Comparison of ENCODE assay signal across 19 mouse cellular contexts in genomic region chr5:100908901-100909300, GRCm38 (mm10).
A peak's percentile ranks its signal among the peaks of the same experiment; 100 is the strongest.
DNase-seq lines count a peak whose midpoint lies in the region; ATAC-seq and TF ChIP-seq lines count a peak whose summit lies in the region.
"Had no signal": no experiment of that assay in that cellular context is flagged by ENCODE, and none has a peak within 500 bp of the region (broad histone marks: within the 10 kb centered on the region; RNA-seq: fewer than 3 reads in every experiment).

No protein-coding gene starts in this region.

- H3K36me3 ChIP-seq in embryonic facial prominence, embryonic 14.5 days (ENCODE audit: control insufficient read depth, insufficient read depth, low read length) = no peaks in the 10 kb centered on the region
- H3K36me3 ChIP-seq in embryonic facial prominence, embryonic 10.5 days (replicated peaks) = no peaks in the 10 kb centered on the region
- no peaks in the 10 kb centered on the region for H3K36me3 ChIP-seq in heart, embryonic 16.5 days (ENCODE audit: control insufficient read depth, insufficient read depth)
- H3K36me3 ChIP-seq in hindbrain, postnatal 0 days (ENCODE audit: insufficient read depth, low read length) = no peaks in the 10 kb centered on the region
- H3K36me3 ChIP-seq: hindbrain, embryonic 15.5 days; liver, embryonic 12.5 days; neural tube, embryonic 15.5 days had no signal

- WGBS in embryonic facial prominence, embryonic 14.5 days = 62% methylated on average over 10 of the region's 10 CpGs
- WGBS in embryonic facial prominence, embryonic 10.5 days = 92% methylated on average over 10 of the region's 10 CpGs
- WGBS in heart, embryonic 16.5 days = 63% methylated on average over 10 of the region's 10 CpGs
- 81% methylated on average over 10 of the region's 10 CpGs for WGBS in hindbrain, postnatal 0 days

- no peaks in the 10 kb centered on the region for H3K4me1 ChIP-seq in embryonic facial prominence, embryonic 14.5 days (ENCODE audit: control insufficient read depth, insufficient read depth, low read length)
- no peaks in the 10 kb centered on the region for H3K4me1 ChIP-seq in embryonic facial prominence, embryonic 10.5 days
- peaks cover 11% of the 10 kb centered on the region for H3K4me1 ChIP-seq in heart, embryonic 16.5 days (ENCODE audit: control insufficient read depth, insufficient read depth, low read length)
- H3K4me1 ChIP-seq in hindbrain, postnatal 0 days (ENCODE audit: insufficient read depth, low read length) = no peaks in the 10 kb centered on the region
- H3K4me1 ChIP-seq: hindbrain, embryonic 15.5 days; liver, embryonic 12.5 days; neural tube, embryonic 15.5 days had no signal

- peak; percentile 61 for DNase-seq in embryonic facial prominence, embryonic 14.5 days (ENCODE audit: low spot score)
- DNase-seq in embryonic facial prominence, embryonic 10.5 days (ENCODE audit: low spot score) = no peak
- no peak for DNase-seq in heart, adult 11 months
- peak; percentile 8 for DNase-seq in brain, adult 2 months (ENCODE audit: low read depth, low spot score)
- DNase-seq in kidney, adult 9 months = peak; percentile 47
- DNase-seq in ovary, adult 18-20 months (ENCODE audit: low spot score) = no peak
- no peak for DNase-seq in hindbrain, postnatal 0 days (ENCODE audit: low spot score)
- DNase-seq: cerebellum, adult 11-12 months; cerebellum, postnatal 25 days; midbrain, embryonic 14.5 days; retina, postnatal 1 day had no signal

- ATAC-seq in embryonic facial prominence, embryonic 14.5 days (ENCODE audit: low read depth) = no peak
- ATAC-seq in heart, embryonic 16.5 days (replicated peaks; ENCODE audit: extremely low read depth, insufficient read depth, low FRiP score) = no peak
- no peak for ATAC-seq in hindbrain, postnatal 0 days
- ATAC-seq: forebrain, embryonic 16.5 days; liver, embryonic 12.5 days; lung, postnatal 0 days had no signal

- no peak overlapping the region for H3K27ac ChIP-seq in embryonic facial prominence, embryonic 14.5 days (replicated peaks; ENCODE audit: low read depth, low read length)
- H3K27ac ChIP-seq in embryonic facial prominence, embryonic 10.5 days (replicated peaks) = no peak overlapping the region
- H3K27ac ChIP-seq in heart, embryonic 16.5 days (ENCODE audit: low read length) = peak overlapping the region; percentile 82
- H3K27ac ChIP-seq in hindbrain, postnatal 0 days = no peak overlapping the region
- H3K27ac ChIP-seq: hindbrain, embryonic 15.5 days; liver, embryonic 12.5 days; neural tube, embryonic 15.5 days had no signal

- H3K9me3 ChIP-seq in embryonic facial prominence, embryonic 14.5 days (ENCODE audit: control insufficient read depth, low read length) = no peaks in the 10 kb centered on the region
- H3K9me3 ChIP-seq in embryonic facial prominence, embryonic 10.5 days = no peaks in the 10 kb centered on the region
- H3K9me3 ChIP-seq in heart, embryonic 16.5 days (replicated peaks; ENCODE audit: control insufficient read depth, low read length) = no peaks in the 10 kb centered on the region
- no peaks in the 10 kb centered on the region for H3K9me3 ChIP-seq in hindbrain, postnatal 0 days (ENCODE audit: low read length)
- H3K9me3 ChIP-seq: hindbrain, embryonic 15.5 days; liver, embryonic 12.5 days; neural tube, embryonic 15.5 days had no signal

- no peak overlapping the region for H3K4me3 ChIP-seq in embryonic facial prominence, embryonic 14.5 days (ENCODE audit: low read depth, low read length)
- no peak overlapping the region for H3K4me3 ChIP-seq in embryonic facial prominence, embryonic 10.5 days
- no peak overlapping the region for H3K4me3 ChIP-seq in heart, embryonic 16.5 days (ENCODE audit: low read length)
- no peak overlapping the region for H3K4me3 ChIP-seq in hindbrain, postnatal 0 days (ENCODE audit: low read length)
- H3K4me3 ChIP-seq: erythroblast, embryonic 14.5 days; hindbrain, embryonic 15.5 days; liver, embryonic 12.5 days; myocyte; neural tube, embryonic 15.5 days had no signal

- H3K27me3 ChIP-seq in embryonic facial prominence, embryonic 14.5 days (replicated peaks; ENCODE audit: control insufficient read depth, insufficient read depth, low read length) = no peaks in the 10 kb centered on the region
- H3K27me3 ChIP-seq in embryonic facial prominence, embryonic 10.5 days (replicated peaks; ENCODE audit: low read depth, poor library complexity, severe bottlenecking) = no peaks in the 10 kb centered on the region
- no peaks in the 10 kb centered on the region for H3K27me3 ChIP-seq in heart, embryonic 16.5 days (ENCODE audit: control insufficient read depth, insufficient read depth, low read length)
- H3K27me3 ChIP-seq in hindbrain, postnatal 0 days (ENCODE audit: insufficient read depth, low read length) = no peaks in the 10 kb centered on the region
- H3K27me3 ChIP-seq: liver, embryonic 12.5 days; neural tube, embryonic 15.5 days had no signal

- H3K9ac ChIP-seq in embryonic facial prominence, embryonic 14.5 days (ENCODE audit: low read depth, low read length) = no peak overlapping the region
- H3K9ac ChIP-seq in heart, embryonic 16.5 days (ENCODE audit: low read length) = peak overlapping the region; percentile 36; the same call in 1 of the 2 replicates
- H3K9ac ChIP-seq in hindbrain, postnatal 0 days (replicated peaks; ENCODE audit: low read length) = no peak overlapping the region
- H3K9ac ChIP-seq: hindbrain, embryonic 15.5 days; liver, embryonic 12.5 days; neural tube, embryonic 15.5 days had no signal

- TF ChIP-seq CTCF in hindbrain, postnatal 0 days (IDR thresholded peaks at IDR 0.05; ENCODE audit: low read depth) = no peak

- H3K4me2 ChIP-seq in embryonic facial prominence, embryonic 14.5 days (ENCODE audit: low read depth, low read length) = no peak overlapping the region
- no peak overlapping the region for H3K4me2 ChIP-seq in heart, embryonic 16.5 days (ENCODE audit: low read depth, low read length)
- H3K4me2 ChIP-seq in hindbrain, postnatal 0 days (ENCODE audit: low read depth, low read length) = no peak overlapping the region
- H3K4me2 ChIP-seq: hindbrain, embryonic 15.5 days; liver, embryonic 12.5 days; neural tube, embryonic 15.5 days had no signal

Comparison
In these comparisons a context has a peak if more than half of its experiments do, and no peak if none do; other contexts are left out.
1. DNase-seq: peak in embryonic facial prominence, embryonic 14.5 days (single experiment), brain, adult 2 months (single experiment) and kidney, adult 9 months (single experiment); none in embryonic facial prominence, embryonic 10.5 days (single experiment), heart, adult 11 months (single experiment), ovary, adult 18-20 months (single experiment) and hindbrain, postnatal 0 days (single experiment).